In the genomic region with DNA sequence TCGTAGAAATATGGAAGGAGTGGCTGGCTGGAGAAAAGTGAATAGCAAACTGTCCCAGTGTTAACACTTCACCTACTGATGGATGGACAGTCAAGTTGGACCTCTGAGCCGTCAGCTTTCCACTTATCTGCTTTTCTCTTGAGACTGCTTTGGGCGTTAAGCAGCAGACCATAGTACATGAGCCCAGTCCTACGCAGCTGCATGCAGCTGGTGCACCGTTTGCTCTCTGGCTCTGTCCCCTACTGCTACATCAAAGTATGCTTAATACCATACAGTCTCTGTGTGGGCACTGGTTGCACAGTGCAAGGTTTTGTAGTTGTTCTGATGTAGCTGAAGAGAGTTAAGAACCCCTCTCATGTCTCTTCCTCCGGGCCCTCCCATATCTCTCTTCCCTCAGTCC, we compare ENCODE assay signal across 25 mouse cellular contexts. TPM values are rescaled to one million over a fixed set of nuclear protein-coding genes. Genes with fewer than 3 reads are reported as not detected.
DNase-seq lines count a peak whose midpoint lies in the region; ATAC-seq and TF ChIP-seq lines count a peak whose summit lies in the region.
"Had no signal": no experiment of that assay in that cellular context is flagged by ENCODE, and none has a peak within 500 bp of the region (broad histone marks: within the 10 kb centered on the region; RNA-seq: fewer than 3 reads in every experiment).

No protein-coding gene starts in this region.

- no peak for TF ChIP-seq CTCF in lung, embryonic 14.5 days (IDR thresholded peaks at IDR 0.05; ENCODE audit: low read depth)
- TF ChIP-seq CTCF in lung, adult 2 months (IDR thresholded peaks at IDR 0.05; ENCODE audit: insufficient read depth, low read length): no peak

- no peak overlapping the region for H3K4me2 ChIP-seq in lung, embryonic 14.5 days
- H3K4me2 ChIP-seq: heart, embryonic 15.5 days; hindbrain, embryonic 13.5 days; midbrain, embryonic 15.5 days; neural tube, embryonic 12.5 days had no signal

- TF ChIP-seq POLR2A in lung, adult 2 months (IDR thresholded peaks at IDR 0.05; ENCODE audit: borderline replicate concordance, extremely low read depth, low read depth, low read length): no peak

- DNase-seq in heart, postnatal 14 days: peak; percentile 44 to 47
- DNase-seq in heart, postnatal 25 days (ENCODE audit: low spot score): no peak
- DNase-seq in lung, embryonic 14.5 days: peak; percentile 31
- DNase-seq in lung, adult 2 months: no peak
- DNase-seq in thymus, postnatal 0 days (ENCODE audit: low spot score): peak; percentile 38
- DNase-seq in thymus, adult 18-20 months: no peak
- DNase-seq in embryo, embryonic 10.5 days (ENCODE audit: low spot score): no peak
- DNase-seq: adrenal gland, adult 2 months; cerebellum, adult 11-12 months; cerebellum, postnatal 10 days; gastrocnemius, postnatal 14 days; heart, adult 18-20 months; right cerebral cortex, postnatal 14 days had no signal

- 65% methylated on average over 6 of the region's 6 CpGs for WGBS in lung, embryonic 14.5 days
- WGBS in lung, adult 2 months: 63% methylated on average over 6 of the region's 6 CpGs

- intact Hi-C loops in heart, postnatal 14 days (cut with DNase I): no loop called here
- intact Hi-C loops in heart, postnatal 25 days (cut with DNase I): no loop called here

- no peak overlapping the region for H3K4me3 ChIP-seq in lung, embryonic 14.5 days (ENCODE audit: low read depth, low read length)
- H3K4me3 ChIP-seq in lung, adult 2 months (replicated peaks; ENCODE audit: extremely low read depth, low read depth, low read length): no peak overlapping the region
- H3K4me3 ChIP-seq: forebrain, embryonic 10.5 days; heart, embryonic 15.5 days; hindbrain, embryonic 13.5 days; left cerebral cortex, adult 2 months; midbrain, embryonic 15.5 days; neural tube, embryonic 12.5 days had no signal

- ATAC-seq in lung, embryonic 14.5 days (ENCODE audit: insufficient read depth): peak; percentile 41; the same call in 1 of the 2 replicates
- ATAC-seq: forebrain, embryonic 16.5 days; inflammation-experienced regulatory T-cells, adult 6 months; midbrain, embryonic 15.5 days; Patski had no signal

- H3K4me1 ChIP-seq in lung, embryonic 14.5 days (ENCODE audit: insufficient read depth): no peaks in the 10 kb centered on the region
- peaks cover 28% of the 10 kb centered on the region for H3K4me1 ChIP-seq in lung, adult 2 months (ENCODE audit: control insufficient read depth, insufficient read depth, low read length)
- H3K4me1 ChIP-seq: forebrain, embryonic 10.5 days; midbrain, embryonic 15.5 days; neural tube, embryonic 12.5 days had no signal

- no peak overlapping the region for H3K27ac ChIP-seq in lung, embryonic 14.5 days (ENCODE audit: low read depth)
- H3K27ac ChIP-seq: forebrain, embryonic 10.5 days; heart, embryonic 15.5 days; hindbrain, embryonic 13.5 days; left cerebral cortex, adult 2 months; liver, embryonic 14.5 days; macrophage; midbrain, embryonic 15.5 days; neural tube, embryonic 12.5 days had no signal

- H3K9me3 ChIP-seq in lung, embryonic 14.5 days (ENCODE audit: low read depth, low read length): no peaks in the 10 kb centered on the region
- H3K9me3 ChIP-seq: forebrain, embryonic 10.5 days; G1E; heart, embryonic 15.5 days; hindbrain, embryonic 13.5 days; midbrain, embryonic 15.5 days; neural tube, embryonic 12.5 days had no signal

- no peak overlapping the region for H3K9ac ChIP-seq in lung, embryonic 14.5 days
- H3K9ac ChIP-seq: heart, embryonic 15.5 days; hindbrain, embryonic 13.5 days; liver, embryonic 14.5 days; midbrain, embryonic 15.5 days; neural tube, embryonic 12.5 days had no signal

- no peaks in the 10 kb centered on the region for H3K27me3 ChIP-seq in lung, embryonic 14.5 days (ENCODE audit: insufficient read depth, low read length)
- H3K27me3 ChIP-seq: heart, embryonic 15.5 days; hindbrain, embryonic 13.5 days; midbrain, embryonic 15.5 days; neural tube, embryonic 12.5 days; Patski had no signal

- no peaks in the 10 kb centered on the region for H3K36me3 ChIP-seq in lung, embryonic 14.5 days (ENCODE audit: insufficient read depth)
- H3K36me3 ChIP-seq: forebrain, embryonic 10.5 days; hindbrain, embryonic 13.5 days; midbrain, embryonic 15.5 days; neural tube, embryonic 12.5 days had no signal

RNA-seq across cellular contexts. Expression of gene Fam208a, which starts 28.1 kb away (rescaled TPM):
- 10 to 100 TPM; 14.2 to 14.5 TPM for total RNA-seq in heart, postnatal 14 days (2021)
- 10 to 100 TPM; 10.2 to 12.4 TPM for total RNA-seq in heart, postnatal 25 days (2021)
- 13.7 and 14.6 TPM in 2 replicates for polyA plus RNA-seq in lung, embryonic 14.5 days (2014; fragmentation: Nextera tagmentation; extraction: Ambion mirVana)
- 5.4 and 10.1 TPM in 2 replicates for polyA plus RNA-seq in lung, adult 2 months (2012; rRNA removed)
- 11.1 and 16.7 TPM in 2 replicates for polyA plus RNA-seq in thymus, postnatal 0 days (2015; fragmentation: Nextera tagmentation; extraction: Ambion mirVana)

Comparison
In these comparisons a context has a peak if more than half of its experiments do, and no peak if none do; other contexts are left out.
1. DNase-seq: peak in heart, postnatal 14 days (2 of 2), lung, embryonic 14.5 days (single experiment) and thymus, postnatal 0 days (single experiment); none in heart, postnatal 25 days (single experiment), lung, adult 2 months (single experiment), thymus, adult 18-20 months (0 of 2) and embryo, embryonic 10.5 days (single experiment).